Mouse (Mus musculus) bone marrow, adult 2 months (tissue): ENCODE measurements at regions not wholly inside any gene's neighbourhood (a gene's known extent, or its start where the extent isn't known, plus 50 kb on each side); places are given as distances from the start of the nearest gene placed in this dataset.

Experiments
- CTCF ChIP-seq: fragments of 200-500 bp; IDR thresholded peaks from 2 replicates; pipeline ENCODE4 v1.5.1; 2011; ENCODE audit warnings: low read length, control low read depth; ENCODE audit not compliant: control insufficient read depth, insufficient read depth
- POLR2A ChIP-seq: fragments of 200-500 bp; IDR thresholded peaks from 2 replicates; pipeline ENCODE4 v1.6.1; 2011; ENCODE audit warnings: low read depth, mild to moderate bottlenecking, control low read depth, low read length, borderline replicate concordance; ENCODE audit not compliant: control insufficient read depth

- TF ChIP-seq POLR2A: no peak
- TF ChIP-seq CTCF: no peak
Measured at GRCm38 (mm10) chr1:181299075-181299665, 53.3 kb upstream of the Cnih3 start.
